Mouse (Mus musculus) intestine, embryonic 16.5 days (tissue): Measurements from ENCODE around the gene 1700011M02Rik. TPM values are rescaled to one million over a fixed set of nuclear protein-coding genes. Genes with fewer than 3 reads are reported as not detected.
"Not testable (repeated sequence)": the region's sequence is repeated elsewhere in the genome, so short reads cannot be mapped to it uniquely, and the experiment has no call there.

Experiments used
- ATAC-seq: fragments of 200-750 bp; cut with Nextera tagmentation; 2 replicates; pipeline ENCODE4 v1.8.0; 2017; ENCODE audit warnings: moderate TSS enrichment, moderate library complexity
- H3K27ac ChIP-seq: fragments of 300-500 bp; sonication (generic); 2 replicates; pipeline ENCODE4 v1.5.1; 2014; ENCODE audit warnings: mild to moderate bottlenecking, low read length
- H3K27me3 ChIP-seq: fragments of 300-500 bp; sonication (generic); replicated peaks from 2 replicates; pipeline ENCODE4 v1.6.1; 2014; ENCODE audit warnings: low read length, control low read depth, mixed read lengths; ENCODE audit not compliant: control insufficient read depth, insufficient read depth
- H3K36me3 ChIP-seq: fragments of 300-500 bp; sonication (generic); 2 replicates; pipeline ENCODE4 v1.6.1; 2014; ENCODE audit warnings: low read length, control low read depth; ENCODE audit not compliant: control insufficient read depth, insufficient read depth
- H3K4me1 ChIP-seq: fragments of 300-500 bp; sonication (generic); 2 replicates; pipeline ENCODE4 v1.6.1; 2014; ENCODE audit warnings: low read length, control low read depth, mixed read lengths; ENCODE audit not compliant: control insufficient read depth, insufficient read depth
- H3K4me2 ChIP-seq: fragments of 300-500 bp; sonication (generic); 2 replicates; pipeline ENCODE4 v1.6.1; 2014; ENCODE audit warnings: low read depth, low read length, control low read depth
- H3K4me3 ChIP-seq: fragments of 300-500 bp; sonication (generic); 2 replicates; pipeline ENCODE4 v1.5.1; 2014; ENCODE audit warnings: mild to moderate bottlenecking, low read length
- H3K9ac ChIP-seq: fragments of 300-500 bp; sonication (generic); 2 replicates; pipeline ENCODE4 v1.6.1; 2014; ENCODE audit warnings: low read depth, low read length
- H3K9me3 ChIP-seq: fragments of 300-500 bp; sonication (generic); 2 replicates; pipeline ENCODE4 v1.6.1; 2016; ENCODE audit warnings: low read length, control low read depth; ENCODE audit not compliant: control insufficient read depth
- whole genome bisulfite sequencing: fragments of 180-500 bp; shearing (Covaris S2); extraction: QIAGEN DNeasy Blood & Tissue Kit; methylation state at CpG from one replicate; pipeline ENCODE4 v1.1.7; 2014; 5-methylcytosine and 5-hydroxymethylcytosine counted together
- polyA plus RNA-seq: library from polyadenylated mRNA; unstranded; fragments of >200 nt; fragmentation: Nextera tagmentation; extraction: Ambion mirVana; gene quantifications from 2 replicates; pipeline ENCODE4 v1.2.1, GENCODE M21; 2015

Gene 1700011M02Rik
- not detected in 2 replicates for polyA plus RNA-seq

DNA sequence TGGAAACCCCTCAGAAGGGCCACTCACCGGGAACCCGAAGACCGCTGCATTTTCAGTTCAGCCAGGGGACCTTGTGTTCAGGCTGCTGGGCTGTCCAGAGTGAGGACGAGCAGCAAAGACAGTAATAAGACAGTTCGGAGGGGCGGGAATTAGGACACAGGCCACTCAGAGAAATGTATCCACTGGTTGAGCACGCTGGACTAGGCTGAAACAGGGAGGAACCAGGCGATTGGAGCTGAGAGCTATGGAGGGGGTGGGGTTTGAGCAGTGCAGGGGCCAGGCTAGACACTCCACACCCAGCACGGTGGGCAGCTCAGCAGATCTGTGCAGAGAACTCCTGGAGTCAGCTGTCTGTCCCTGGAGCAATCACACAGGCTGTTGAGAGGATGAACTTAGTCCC, at the start of gene 1700011M02Rik, which contains the start of gene Dmrtc1a:
TSS of gene 1700011M02Rik (plus strand) at position 319 of the 400 bp plus-strand sequence.
TSS of gene Dmrtc1a (minus strand) at position 101 of the 400 bp plus-strand sequence.
- H3K4me1 ChIP-seq, H3K9ac ChIP-seq, ATAC-seq, H3K4me2 ChIP-seq, H3K27ac ChIP-seq, H3K4me3 ChIP-seq, H3K9me3 ChIP-seq, H3K27me3 ChIP-seq, H3K36me3 ChIP-seq: not testable (repeated sequence)
- WGBS = 75% methylated on average over 6 of the region's 9 CpGs

DNA sequence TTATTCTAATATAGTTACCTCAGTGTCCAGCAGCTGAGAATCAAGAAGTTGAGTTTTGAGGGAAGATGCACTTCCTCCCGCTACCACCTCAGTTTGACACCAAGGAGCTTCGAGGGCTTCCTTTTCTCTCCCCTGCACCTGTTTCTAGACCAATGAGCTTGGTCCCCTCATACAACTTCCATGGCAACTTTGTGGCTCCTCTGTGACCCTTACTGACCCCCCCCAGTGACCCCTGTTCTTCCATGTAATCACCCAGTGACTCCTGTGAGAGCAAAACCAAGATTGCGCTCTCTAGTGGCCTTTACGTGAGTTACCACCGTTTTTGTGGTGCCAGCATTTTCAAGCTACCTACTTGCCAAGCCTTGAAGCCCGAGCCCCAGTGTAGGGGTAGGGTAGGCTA, 40.8 kb upstream of the 1700011M02Rik start, which contains the start of gene 1700031F05Rik:
TSS of gene 1700031F05Rik (minus strand) at position 101 of the 400 bp plus-strand sequence.
- H3K36me3 ChIP-seq = no peaks in the 10 kb centered on the region
- no peaks in the 10 kb centered on the region for H3K27me3 ChIP-seq
- WGBS = 87% methylated on average over 6 of the region's 6 CpGs
- H3K4me2 ChIP-seq = no peak within 1 kb of the TSS
- no peaks in the 10 kb centered on the region for H3K4me1 ChIP-seq
- no peak within 1 kb of the TSS for H3K4me3 ChIP-seq
- H3K9ac ChIP-seq = no peak within 1 kb of the TSS
- no peaks in the 10 kb centered on the region for H3K9me3 ChIP-seq
- H3K27ac ChIP-seq = no peak within 1 kb of the TSS
- ATAC-seq = no peak

DNA sequence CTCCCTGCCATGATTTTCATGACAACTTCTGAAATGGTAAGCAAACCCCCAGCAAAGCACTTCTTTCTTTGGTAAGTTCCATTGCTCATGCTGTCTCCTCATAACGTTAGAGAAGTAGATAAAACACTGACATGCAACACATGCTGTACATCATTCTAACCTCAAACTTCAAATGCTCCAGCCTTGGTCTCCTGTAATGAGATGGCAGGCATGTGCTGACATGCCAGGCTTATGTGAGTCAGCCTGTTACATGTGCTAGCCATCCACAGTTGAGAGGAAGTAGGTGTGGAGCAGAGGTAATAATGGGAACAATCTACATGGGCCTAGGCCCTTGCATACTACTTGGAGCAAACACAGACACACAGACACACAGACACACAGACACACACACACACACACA, 6.1 kb downstream of the 1700011M02Rik start:
- not testable (repeated sequence) for H3K9ac ChIP-seq, H3K4me2 ChIP-seq, ATAC-seq, H3K27me3 ChIP-seq, H3K4me1 ChIP-seq, H3K36me3 ChIP-seq, H3K9me3 ChIP-seq, H3K4me3 ChIP-seq, H3K27ac ChIP-seq
- WGBS = 87% methylated on average over 1 of the region's 1 CpGs

DNA sequence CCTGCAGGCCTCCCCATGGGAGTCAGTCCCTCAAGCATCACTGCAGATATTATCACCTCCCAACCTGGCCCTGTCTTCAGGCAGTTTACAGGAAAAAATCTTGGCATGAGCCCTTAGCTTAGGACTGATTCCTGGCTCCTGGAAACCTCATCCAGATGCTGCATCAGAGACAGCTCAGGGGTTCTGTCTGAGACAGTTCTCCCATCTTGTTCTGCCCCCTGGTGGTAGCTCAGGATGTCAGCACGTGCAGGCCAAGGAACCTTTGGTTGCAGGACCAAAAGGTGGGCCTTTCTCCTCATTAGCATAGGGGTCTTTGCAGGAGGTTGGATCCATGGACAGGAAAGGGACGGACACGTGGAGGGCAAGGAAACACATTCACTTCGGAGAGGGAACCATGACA, 18.0 kb downstream of the 1700011M02Rik start:
- 15% methylated on average over 4 of the region's 4 CpGs for WGBS
- H3K9me3 ChIP-seq, ATAC-seq: not testable (repeated sequence)

DNA sequence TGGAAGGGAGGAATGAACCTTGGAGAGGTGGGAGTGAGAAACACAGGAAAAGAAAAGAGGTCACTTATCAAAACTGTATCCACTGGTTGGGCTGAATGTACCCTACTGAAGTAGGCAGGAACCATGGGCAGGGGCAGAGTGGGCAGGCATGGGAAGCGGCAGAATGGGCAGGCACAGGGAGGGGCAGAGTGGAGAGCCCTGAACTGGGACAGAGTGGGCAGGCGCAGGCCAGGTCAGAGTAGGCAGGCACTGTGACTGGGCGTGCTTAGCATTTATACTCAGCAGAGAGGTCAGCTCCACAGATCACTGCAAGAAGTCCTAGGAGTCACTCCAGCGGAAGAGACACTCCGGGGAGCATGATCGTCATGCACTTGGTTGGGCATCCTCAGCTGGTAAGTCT, 19.4 kb downstream of the 1700011M02Rik start, which contains the start of gene 1700018G05Rik:
TSS of gene 1700018G05Rik (plus strand) at position 301 of the 400 bp plus-strand sequence.
- H3K4me2 ChIP-seq, H3K36me3 ChIP-seq, H3K27ac ChIP-seq, H3K9ac ChIP-seq, H3K9me3 ChIP-seq, H3K4me1 ChIP-seq, ATAC-seq, H3K27me3 ChIP-seq, H3K4me3 ChIP-seq: not testable (repeated sequence)
- WGBS = 87% methylated on average over 6 of the region's 6 CpGs

More for the DNA sequence above, 18.0 kb downstream of the 1700011M02Rik start:
- not testable (repeated sequence) for H3K27me3 ChIP-seq, H3K36me3 ChIP-seq, H3K4me1 ChIP-seq, H3K4me3 ChIP-seq, H3K4me2 ChIP-seq, H3K27ac ChIP-seq, H3K9ac ChIP-seq

DNA sequence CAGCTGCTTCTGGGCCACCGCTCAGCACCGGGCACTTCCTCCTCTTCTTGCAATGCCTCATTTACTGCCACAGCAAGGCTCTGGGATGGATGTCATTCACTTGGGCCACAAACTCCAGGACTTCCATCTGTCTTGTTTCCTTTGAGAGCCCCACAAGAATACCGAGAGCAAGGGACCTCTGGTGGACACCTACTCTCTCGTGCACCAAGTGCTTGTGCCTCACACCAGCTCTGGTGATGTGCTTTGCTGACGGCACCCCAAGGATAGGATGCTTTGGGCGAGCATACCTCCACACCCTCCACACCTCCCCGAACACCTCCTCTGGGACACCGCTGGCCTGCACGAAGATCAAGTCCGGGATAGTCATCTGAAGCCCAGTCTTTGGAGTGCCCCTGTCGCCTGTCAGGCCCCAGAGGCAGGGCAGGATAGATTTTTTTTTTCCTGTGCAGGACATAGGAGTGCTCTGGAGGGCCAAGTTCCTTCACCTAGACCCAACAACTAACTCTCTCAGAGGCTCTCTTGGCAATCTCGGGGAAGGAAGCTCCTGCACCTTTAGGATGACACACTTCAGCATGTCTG, 24.4 kb downstream of the 1700011M02Rik start:
- Histone ChIP-seq H3K36me3 (no peaks in the 10 kb centered on the region), H3K4me2 (peak overlapping the region; percentile 70), H3K27me3 (peaks cover 16% of the 10 kb centered on the region), H3K4me3 (peak overlapping the region; percentile 57), H3K4me1 (no peaks in the 10 kb centered on the region), H3K9me3 (no peaks in the 10 kb centered on the region), H3K27ac (no peak overlapping the region), H3K9ac (peak overlapping the region; percentile 65)
- WGBS = 48% methylated on average over 12 of the region's 12 CpGs
- ATAC-seq = no peak

DNA sequence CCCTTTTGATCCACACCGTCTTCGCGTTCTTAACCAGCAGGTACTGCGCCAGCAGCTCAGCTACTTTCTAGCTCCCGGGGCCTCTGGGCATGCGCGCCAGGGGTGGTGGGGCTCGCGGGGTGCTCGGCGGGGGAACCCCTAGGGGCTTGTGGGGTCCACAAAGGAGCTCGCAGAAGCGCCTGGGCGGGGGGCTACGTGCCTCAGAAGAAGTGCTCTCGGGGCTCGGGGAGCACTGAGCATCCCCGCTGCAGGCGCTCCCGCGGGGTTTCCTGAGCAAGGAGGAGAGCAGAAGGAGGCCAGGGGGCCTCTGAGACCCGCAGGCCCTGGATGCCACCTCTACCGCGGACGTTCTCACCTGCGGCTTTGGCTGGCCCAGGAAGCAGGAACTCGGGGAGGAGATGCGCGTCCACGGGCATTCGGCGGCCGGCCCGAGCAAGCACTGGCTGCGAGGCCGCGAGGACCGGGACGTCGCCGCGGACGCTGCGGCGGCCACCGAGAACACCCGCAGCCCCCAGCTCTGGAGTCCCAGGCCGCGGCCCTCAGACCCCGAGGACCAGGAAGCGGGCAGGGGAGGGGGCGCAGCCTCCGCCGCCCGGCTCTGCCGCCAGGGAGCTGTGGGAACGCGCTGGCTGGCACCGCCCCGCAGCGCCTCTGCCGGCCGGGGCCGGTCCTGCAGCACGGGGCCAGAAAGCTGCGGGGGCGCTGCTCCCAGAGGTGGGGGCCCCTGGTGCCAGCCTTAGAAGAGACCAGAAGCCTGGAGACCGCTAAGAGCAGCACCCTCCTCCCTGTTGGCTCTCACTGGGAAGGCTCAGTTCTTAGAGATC, 25.1 kb downstream of the 1700011M02Rik start:
- Histone ChIP-seq H3K4me3 (peak overlapping the region; percentile 57), H3K4me1 (no peaks in the 10 kb centered on the region), H3K9ac (peak overlapping the region; percentile 65), H3K27me3 (peaks cover 16% of the 10 kb centered on the region), H3K36me3 (no peaks in the 10 kb centered on the region), H3K9me3 (no peaks in the 10 kb centered on the region), H3K27ac (no peak overlapping the region), H3K4me2 (peak overlapping the region; percentile 70)
- WGBS = 29% methylated on average over 50 of the region's 68 CpGs
- ATAC-seq = peak; percentile 79

DNA sequence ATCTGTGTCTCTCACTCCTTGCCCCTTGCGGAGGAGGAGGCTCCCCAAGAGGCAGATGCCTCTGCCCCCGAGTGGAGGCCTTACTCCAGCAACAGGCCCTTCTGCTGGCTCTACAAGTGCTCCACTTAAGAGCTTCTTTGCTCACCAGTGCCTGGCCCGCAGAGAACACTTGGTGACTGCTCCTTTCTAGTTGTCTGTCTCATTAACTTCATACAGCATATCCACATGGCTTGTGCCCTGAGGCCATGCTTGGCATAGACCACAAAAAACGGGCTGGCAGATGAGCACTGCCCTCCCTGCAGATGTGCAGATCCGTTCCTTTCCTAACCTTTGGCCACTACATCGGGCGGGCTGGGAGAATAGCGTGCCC, 25.7 kb downstream of the 1700011M02Rik start:
- ATAC-seq = no peak
- H3K4me2 ChIP-seq = 0 out of 2 replicates have a peak overlapping the region, but pooled peaks have one; percentile 70
- WGBS = 53% methylated on average over 8 of the region's 8 CpGs

DNA sequence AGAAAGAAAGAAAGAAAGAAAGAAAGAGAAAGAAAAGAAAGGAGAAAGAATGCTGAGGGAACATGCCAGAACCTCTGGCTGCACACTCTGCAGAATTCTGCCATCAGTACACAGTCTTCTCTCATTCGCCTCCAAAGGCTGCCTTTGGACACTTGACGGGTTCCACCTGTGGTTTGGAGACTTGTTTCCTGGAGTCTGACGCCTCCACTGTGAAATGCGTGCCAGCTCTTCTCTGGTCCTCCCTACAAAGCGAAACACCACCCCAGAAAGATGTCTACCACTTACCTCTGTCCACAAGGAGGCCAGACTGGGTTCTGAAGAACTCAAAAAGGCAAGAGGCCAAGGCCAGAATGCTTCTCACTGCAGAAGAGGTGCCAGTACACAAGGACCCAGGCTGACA, 28.0 kb downstream of the 1700011M02Rik start:
- no peaks in the 10 kb centered on the region for H3K9me3 ChIP-seq
- no peaks in the 10 kb centered on the region for H3K4me1 ChIP-seq
- H3K36me3 ChIP-seq = no peaks in the 10 kb centered on the region
- WGBS = 66% methylated on average over 5 of the region's 5 CpGs
- no peak overlapping the region for H3K9ac ChIP-seq
- ATAC-seq = no peak
- H3K27me3 ChIP-seq = peaks cover 20% of the 10 kb centered on the region
- H3K4me3 ChIP-seq = no peak overlapping the region
- H3K4me2 ChIP-seq = no peak overlapping the region
- H3K27ac ChIP-seq = no peak overlapping the region

More for the DNA sequence above, 25.7 kb downstream of the 1700011M02Rik start:
- Histone ChIP-seq H3K27ac (no peak overlapping the region), H3K4me1 (no peaks in the 10 kb centered on the region), H3K27me3 (peaks cover 18% of the 10 kb centered on the region), H3K9ac (no peak overlapping the region), H3K4me3 (peak overlapping the region; percentile 57), H3K9me3 (no peaks in the 10 kb centered on the region), H3K36me3 (no peaks in the 10 kb centered on the region)
